Mouse (Mus musculus) C2C12 (cell line): ENCODE measurements around the gene Gcfc2. TPM values are rescaled to one million over a fixed set of nuclear protein-coding genes. Genes with fewer than 3 reads are reported as not detected.

Source experiments
- H3K27me3 ChIP-seq: one replicate; pipeline ENCODE4 v1.6.1; 2011; ENCODE audit not compliant: control insufficient read depth, insufficient read depth, insufficient read length
- H3K36me3 ChIP-seq: one replicate; pipeline ENCODE4 v1.6.1; 2011; ENCODE audit not compliant: control insufficient read depth, insufficient read depth
- H3K4me3 ChIP-seq: one replicate; pipeline ENCODE4 v1.5.1; 2011; ENCODE audit warnings: mild to moderate bottlenecking, control low read depth; ENCODE audit not compliant: poor library complexity, insufficient read depth, severe bottlenecking
- H3K79me2 ChIP-seq: one replicate; pipeline ENCODE4 v1.6.1; 2011; ENCODE audit not compliant: control insufficient read depth, insufficient read depth
- H3K79me3 ChIP-seq: one replicate; pipeline ENCODE4 v1.6.1; 2011; ENCODE audit warnings: low read depth, control low read depth
- H3ac ChIP-seq: one replicate; pipeline ENCODE3; 2011; ENCODE audit warnings: low read depth; ENCODE audit not compliant: control insufficient read depth, insufficient read length
- CEBPB ChIP-seq: IDR thresholded peaks from one replicate; pipeline ENCODE4 v1.6.1; 2011; ENCODE audit warnings: low read depth, mild to moderate bottlenecking, control low read depth, moderate library complexity
- CTCF ChIP-seq: IDR thresholded peaks from one replicate; pipeline ENCODE4 v1.5.1; 2011; ENCODE audit not compliant: control insufficient read depth, insufficient read depth, insufficient read length
- FOSL1 ChIP-seq: IDR thresholded peaks from one replicate; pipeline ENCODE4 v1.8.0; 2011; ENCODE audit warnings: mild to moderate bottlenecking, low read length; ENCODE audit not compliant: poor library complexity, insufficient read depth, severe bottlenecking
- MAX ChIP-seq: IDR thresholded peaks from one replicate; pipeline ENCODE4 v1.6.1; 2011; ENCODE audit warnings: mild to moderate bottlenecking, control low read depth
- MYOD1 ChIP-seq: IDR thresholded peaks from one replicate; pipeline ENCODE4 v1.6.1; 2011; ENCODE audit warnings: low read depth; ENCODE audit not compliant: control insufficient read depth, insufficient read length
- MYOG ChIP-seq: IDR thresholded peaks from one replicate; pipeline ENCODE4 v1.6.1; 2011; ENCODE audit not compliant: control insufficient read depth, insufficient read length; ENCODE audit errors: extremely low read depth
- USF1 ChIP-seq: IDR thresholded peaks from one replicate; pipeline ENCODE4 v1.6.1; 2011; ENCODE audit warnings: low read depth, mild to moderate bottlenecking, control low read depth, moderate library complexity
- polyA plus RNA-seq: library from polyadenylated mRNA; unstranded; fragments of >200 nt; fragmentation: generic; extraction: Trizol; gene quantifications from one replicate; pipeline ENCODE4 v1.2.1, GENCODE M21; 2012; ENCODE audit warnings: missing spikeins

Gene Gcfc2
- polyA plus RNA-seq, 1 experiment: 1.7 TPM

GRCm38 (mm10) chr6:81965296-81966067 lies 42.0 kb downstream of the Gcfc2 start, which contains the start of gene Mrpl19:
Gene Mrpl19, minus strand, starts transcription at chr6:81965958.
- H3K79me3 ChIP-seq: peaks cover 7% of the 10 kb centered on the region
- H3K79me2 ChIP-seq: peaks cover 20% of the 10 kb centered on the region
- peaks cover 34% of the 10 kb centered on the region for H3K36me3 ChIP-seq
- H3K4me3 ChIP-seq: peak within 1 kb of the TSS; percentile 84
- peaks cover 7% of the 10 kb centered on the region for H3K27me3 ChIP-seq
- no peak for TF ChIP-seq USF1
- TF ChIP-seq CEBPB: no peak
- TF ChIP-seq CTCF: no peak
- no peak for TF ChIP-seq MAX
- TF ChIP-seq MYOD1: no peak
- TF ChIP-seq MYOG: no peak
- no peak for TF ChIP-seq FOSL1
- H3ac ChIP-seq: peak within 1 kb of the TSS; percentile 88

- peaks cover 7% of the 10 kb centered on the region for H3K27me3 ChIP-seq
- H3K4me3 ChIP-seq: peak overlapping the region; percentile 84
- TF ChIP-seq USF1: no peak
- no peak for TF ChIP-seq MYOD1
- no peak for TF ChIP-seq CEBPB
- no peak for TF ChIP-seq CTCF
- no peak for TF ChIP-seq FOSL1
- no peak for TF ChIP-seq MAX
- no peak for TF ChIP-seq MYOG
- peaks cover 20% of the 10 kb centered on the region for H3K79me2 ChIP-seq
- peaks cover 7% of the 10 kb centered on the region for H3K79me3 ChIP-seq
- peaks cover 27% of the 10 kb centered on the region for H3K36me3 ChIP-seq
- no peak overlapping the region for H3ac ChIP-seq
Measured at GRCm38 (mm10) chr6:81966068-81966544, 42.6 kb downstream of the Gcfc2 start.

- no peak for TF ChIP-seq MYOG
- TF ChIP-seq CEBPB: no peak
- no peak for TF ChIP-seq MAX
- TF ChIP-seq FOSL1: no peak
- TF ChIP-seq CTCF: no peak
- no peak for TF ChIP-seq MYOD1
- Histone ChIP-seq H3ac (no peak overlapping the region), H3K4me3 (no peak overlapping the region), H3K79me3 (no peaks in the 10 kb centered on the region), H3K79me2 (no peaks in the 10 kb centered on the region), H3K27me3 (peaks cover 12% of the 10 kb centered on the region), H3K36me3 (no peaks in the 10 kb centered on the region)
Measured at GRCm38 (mm10) chr6:81971196-81971595, 47.7 kb downstream of the Gcfc2 start.

- no peaks in the 10 kb centered on the region for H3K79me2 ChIP-seq
- H3K27me3 ChIP-seq: peaks cover 12% of the 10 kb centered on the region
- no peaks in the 10 kb centered on the region for H3K79me3 ChIP-seq
- TF ChIP-seq MYOD1: no peak
- no peak for TF ChIP-seq MAX
- no peak for TF ChIP-seq FOSL1
- no peak for TF ChIP-seq USF1
- TF ChIP-seq CEBPB: no peak
- no peak for TF ChIP-seq MYOG
- no peak for TF ChIP-seq CTCF
- no peaks in the 10 kb centered on the region for H3K36me3 ChIP-seq
- no peak overlapping the region for H3K4me3 ChIP-seq
- no peak overlapping the region for H3ac ChIP-seq
Measured at GRCm38 (mm10) chr6:81972595-81972994, 49.1 kb downstream of the Gcfc2 start.

- no peaks in the 10 kb centered on the region for H3K79me2 ChIP-seq
- H3ac ChIP-seq: no peak overlapping the region
- H3K27me3 ChIP-seq: peaks cover 5% of the 10 kb centered on the region
- H3K36me3 ChIP-seq: no peaks in the 10 kb centered on the region
- H3K4me3 ChIP-seq: no peak overlapping the region
- TF ChIP-seq FOSL1 (no peak), CTCF (peak; percentile 54)
- H3K79me3 ChIP-seq: no peaks in the 10 kb centered on the region
Measured at GRCm38 (mm10) chr6:81975971-81976621, 52.6 kb downstream of the Gcfc2 start.

GRCm38 (mm10) chr6:81979286-81979685 lies 55.8 kb downstream of the Gcfc2 start:
- H3ac ChIP-seq: no peak overlapping the region
- H3K36me3 ChIP-seq: no peaks in the 10 kb centered on the region
- TF ChIP-seq USF1 (no peak), MAX (no peak), MYOD1 (no peak), FOSL1 (no peak), CEBPB (no peak), MYOG (no peak), CTCF (no peak)

More at GRCm38 (mm10) chr6:81979286-81979685, 55.8 kb downstream of the Gcfc2 start:
- Histone ChIP-seq H3K4me3 (no peak overlapping the region), H3K79me2 (no peaks in the 10 kb centered on the region), H3K79me3 (no peaks in the 10 kb centered on the region), H3K27me3 (peaks cover 6% of the 10 kb centered on the region)
